Mouse (Mus musculus): ENCODE results near the gene Olfr1484. TPM values are rescaled to one million over a fixed set of nuclear protein-coding genes. Genes with fewer than 3 reads are reported as not detected.

The Olfr1484 gene
- polyA plus RNA-seq (2017; shearing (Covaris generic)): 0.06 TPM

DNA sequence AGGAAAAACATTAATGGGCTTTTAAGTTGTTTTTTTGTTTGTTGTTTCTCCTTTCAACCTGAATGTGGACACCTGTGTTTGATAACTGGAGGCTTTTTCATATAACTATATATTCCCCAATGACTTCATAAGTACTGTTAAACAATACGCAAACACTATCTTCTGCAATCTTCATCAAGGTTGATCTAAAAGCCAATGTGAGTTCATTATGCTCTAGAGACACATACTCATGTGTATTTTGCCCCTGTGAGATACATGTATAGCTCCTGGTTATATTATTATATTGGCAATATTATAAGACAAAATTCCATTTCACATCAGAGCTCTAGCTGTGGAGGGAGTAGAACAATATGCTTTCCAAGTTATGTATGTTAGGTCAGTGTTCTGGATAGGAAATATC lies at the start of gene Olfr1484:
Gene Olfr1484, plus strand, starts transcription at position 301 of the 400 bp plus-strand sequence.

DNA sequence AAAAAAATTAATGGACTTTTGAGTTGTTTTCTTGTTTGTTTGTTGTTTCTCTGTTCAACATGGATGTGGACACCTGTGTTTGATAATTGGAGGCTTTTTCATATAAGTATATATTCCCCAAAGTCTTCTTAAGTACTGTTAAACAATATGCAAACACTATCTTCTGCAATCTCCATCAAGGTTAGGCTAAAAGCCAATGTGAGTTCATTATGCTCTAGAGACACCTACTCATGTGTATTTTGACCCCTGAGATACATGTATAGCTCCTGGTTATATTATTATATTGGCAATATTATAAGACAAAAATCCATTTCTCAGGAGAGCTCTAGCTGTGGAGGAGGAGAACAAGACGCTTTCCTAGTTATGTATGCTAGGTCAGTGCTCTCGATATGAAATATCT lies 33.8 kb downstream of the Olfr1484 start, which contains the start of gene Olfr1487:
Gene Olfr1487, plus strand, starts transcription at position 301 of the 400 bp plus-strand sequence.

DNA sequence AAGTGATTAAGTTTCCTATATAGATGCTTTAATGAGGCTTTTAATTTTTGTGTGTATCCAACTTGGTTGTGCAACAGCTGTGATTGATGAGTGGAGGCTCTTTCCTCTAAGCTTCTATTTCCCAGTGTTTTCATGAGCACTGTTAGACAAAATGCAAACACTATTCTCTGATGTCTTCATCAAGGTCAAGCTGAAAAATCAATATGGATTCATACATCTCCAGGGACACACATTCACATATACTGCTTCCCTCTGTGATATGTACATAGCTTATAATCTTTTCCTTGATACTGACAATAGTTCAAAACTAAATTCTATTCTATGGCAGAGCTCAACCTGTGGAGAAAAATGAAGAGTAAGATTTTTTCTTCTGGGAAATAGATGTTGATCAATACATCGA lies 48.0 kb downstream of the Olfr1484 start, which contains the start of gene Olfr1489:
Gene Olfr1489, plus strand, starts transcription at position 301 of the 400 bp plus-strand sequence.

Other genes with a start within 250 kb of the Olfr1484 start
- gene Olfr1466, start 244.6 kb upstream of the Olfr1484 start, polyA plus RNA-seq (2017; shearing (Covaris generic)): not detected
- gene Olfr1467, start 221.3 kb upstream of the Olfr1484 start, polyA plus RNA-seq (2017; shearing (Covaris generic)): 0.05 TPM
- gene Olfr1469, start 175.7 kb upstream of the Olfr1484 start, polyA plus RNA-seq (2017; shearing (Covaris generic)): 0.25 TPM
- not detected for gene Olfr1471, start 140.1 kb upstream of the Olfr1484 start, polyA plus RNA-seq (2017; shearing (Covaris generic))
- gene Olfr1472, start 127.4 kb upstream of the Olfr1484 start, polyA plus RNA-seq (2017; shearing (Covaris generic)): not detected
- not detected for gene Olfr1474, start 113.9 kb upstream of the Olfr1484 start, polyA plus RNA-seq (2017; shearing (Covaris generic))
- gene Olfr1475, start 103.3 kb upstream of the Olfr1484 start, polyA plus RNA-seq (2017; shearing (Covaris generic)): not detected
- gene Olfr1477, start 83.0 kb upstream of the Olfr1484 start, polyA plus RNA-seq (2017; shearing (Covaris generic)): 0.20 TPM
- not detected for gene Olfr1480, start 55.6 kb upstream of the Olfr1484 start, polyA plus RNA-seq (2017; shearing (Covaris generic))
- not detected for gene Olfr1487, start 33.9 kb downstream of the Olfr1484 start, polyA plus RNA-seq (2017; shearing (Covaris generic))
- gene Olfr1489, start 48.1 kb downstream of the Olfr1484 start, polyA plus RNA-seq (2017; shearing (Covaris generic)): 0.04 TPM
- not detected for gene Olfr1490, start 67.6 kb downstream of the Olfr1484 start, polyA plus RNA-seq (2017; shearing (Covaris generic))
- not detected for gene Olfr1491, start 113.8 kb downstream of the Olfr1484 start, polyA plus RNA-seq (2017; shearing (Covaris generic))
- gene Olfr1493-ps1, start 139.8 kb downstream of the Olfr1484 start, polyA plus RNA-seq (2017; shearing (Covaris generic)): 0.10 TPM
- gene Olfr1494, start 156.2 kb downstream of the Olfr1484 start, polyA plus RNA-seq (2017; shearing (Covaris generic)): not detected
- not detected for gene Olfr1495, start 181.1 kb downstream of the Olfr1484 start, polyA plus RNA-seq (2017; shearing (Covaris generic))
- not detected for gene Olfr1496, start 194.4 kb downstream of the Olfr1484 start, polyA plus RNA-seq (2017; shearing (Covaris generic))
- gene Olfr1497, start 214.7 kb downstream of the Olfr1484 start, polyA plus RNA-seq (2017; shearing (Covaris generic)): not detected
- gene Olfr1499, start 235.9 kb downstream of the Olfr1484 start, polyA plus RNA-seq (2017; shearing (Covaris generic)): not detected
- 0.41 TPM for gene Olfr1500, start 247.0 kb downstream of the Olfr1484 start, polyA plus RNA-seq (2017; shearing (Covaris generic))

Data from CD4-positive, CD25-positive, alpha-beta regulatory T cell (primary cell).